In genomic region chr6:135341076-135341378, GRCm38 (mm10) we compare ENCODE assay signal across 11 mouse cellular contexts. TPM values are rescaled to one million over a fixed set of nuclear protein-coding genes. Genes with fewer than 3 reads are reported as not detected.
DNase-seq lines count a peak whose midpoint lies in the region; ATAC-seq and TF ChIP-seq lines count a peak whose summit lies in the region.
"Had no signal": no experiment of that assay in that cellular context is flagged by ENCODE, and none has a peak within 500 bp of the region (broad histone marks: within the 10 kb centered on the region; RNA-seq: fewer than 3 reads in every experiment).

No protein-coding gene starts in this region.

- H3K27ac ChIP-seq in limb, embryonic 12.5 days: 0 out of 2 replicates have a peak overlapping the region, but pooled peaks have one; percentile 17
- no peak overlapping the region; the same call in 1 of the 2 replicates for H3K27ac ChIP-seq in limb, embryonic 10.5 days
- peak overlapping the region; percentile 62 for H3K27ac ChIP-seq in kidney, postnatal 0 days
- H3K27ac ChIP-seq in forebrain, embryonic 13.5 days: no peak overlapping the region

- DNase-seq in heart, adult 11 months: peak; percentile 92
- no peak for DNase-seq in heart, adult 8-10 months (ENCODE audit: low spot score)
- DNase-seq in limb, embryonic 10.5 days (ENCODE audit: low spot score): no peak
- peak; percentile 65 for DNase-seq in kidney, postnatal 0 days (ENCODE audit: low spot score)
- no peak for DNase-seq in right cerebral cortex, postnatal 4 days
- DNase-seq: cerebellum, postnatal 25 days; forebrain, postnatal 0 days had no signal

- H3K36me3 ChIP-seq in limb, embryonic 12.5 days: no peaks in the 10 kb centered on the region
- H3K36me3 ChIP-seq in limb, embryonic 10.5 days: no peaks in the 10 kb centered on the region
- no peaks in the 10 kb centered on the region for H3K36me3 ChIP-seq in kidney, postnatal 0 days (ENCODE audit: insufficient read depth, low read length)
- no peaks in the 10 kb centered on the region for H3K36me3 ChIP-seq in myocyte (ENCODE audit: control insufficient read depth, insufficient read depth)
- H3K36me3 ChIP-seq in forebrain, embryonic 13.5 days (ENCODE audit: poor library complexity, severe bottlenecking): no peaks in the 10 kb centered on the region

- no peaks in the 10 kb centered on the region; the same call in 1 of the 2 replicates for H3K4me1 ChIP-seq in limb, embryonic 12.5 days (replicated peaks)
- 0 out of 2 replicates have a peak, but pooled peaks cover 3% of the 10 kb centered on the region for H3K4me1 ChIP-seq in limb, embryonic 10.5 days
- H3K4me1 ChIP-seq in kidney, postnatal 0 days (replicated peaks; ENCODE audit: insufficient read depth, low read length): peaks cover 9% of the 10 kb centered on the region; the same call in 1 of the 2 replicates
- H3K4me1 ChIP-seq in forebrain, embryonic 13.5 days: no peaks in the 10 kb centered on the region

- TF ChIP-seq CTCF in kidney, postnatal 0 days (IDR thresholded peaks at IDR 0.05; ENCODE audit: low read depth): no peak

- no peaks in the 10 kb centered on the region for H3K27me3 ChIP-seq in limb, embryonic 12.5 days
- H3K27me3 ChIP-seq in limb, embryonic 10.5 days (ENCODE audit: low read depth, poor library complexity, severe bottlenecking): no peaks in the 10 kb centered on the region
- H3K27me3 ChIP-seq in kidney, postnatal 0 days (ENCODE audit: insufficient read depth, low read length): no peaks in the 10 kb centered on the region
- H3K27me3 ChIP-seq in myocyte (ENCODE audit: control insufficient read depth, insufficient read depth, insufficient read length): no peaks in the 10 kb centered on the region
- H3K27me3 ChIP-seq in forebrain, embryonic 13.5 days: no peaks in the 10 kb centered on the region

- H3K4me2 ChIP-seq in limb, embryonic 12.5 days: no peak overlapping the region
- no peak overlapping the region for H3K4me2 ChIP-seq in kidney, postnatal 0 days (ENCODE audit: low read length)
- peak overlapping the region; percentile 41 for H3K4me2 ChIP-seq in myocyte (ENCODE audit: low read depth)
- H3K4me2 ChIP-seq in forebrain, embryonic 13.5 days: no peak overlapping the region

- TF ChIP-seq POLR2A in myocyte (IDR thresholded peaks at IDR 0.05; ENCODE audit: insufficient read length, low read depth): no peak

- WGBS in limb, embryonic 12.5 days: 64% methylated on average over 4 of the region's 4 CpGs
- 64% methylated on average over 4 of the region's 4 CpGs for WGBS in limb, embryonic 10.5 days
- WGBS in kidney, postnatal 0 days: 43% methylated on average over 4 of the region's 4 CpGs
- 82% methylated on average over 4 of the region's 4 CpGs for WGBS in forebrain, embryonic 13.5 days

- no peaks in the 10 kb centered on the region for H3K79me2 ChIP-seq in myocyte (ENCODE audit: control insufficient read depth, insufficient read depth)

- no peaks in the 10 kb centered on the region for H3K9me3 ChIP-seq in limb, embryonic 12.5 days
- H3K9me3 ChIP-seq in limb, embryonic 10.5 days (replicated peaks): no peaks in the 10 kb centered on the region
- no peaks in the 10 kb centered on the region for H3K9me3 ChIP-seq in kidney, postnatal 0 days (replicated peaks; ENCODE audit: low read length)
- H3K9me3 ChIP-seq in forebrain, embryonic 13.5 days (replicated peaks): no peaks in the 10 kb centered on the region

- H3K4me3 ChIP-seq in limb, embryonic 12.5 days (replicated peaks): no peak overlapping the region
- H3K4me3 ChIP-seq in limb, embryonic 10.5 days: no peak overlapping the region
- H3K4me3 ChIP-seq in kidney, postnatal 0 days (replicated peaks; ENCODE audit: low read depth, low read length): no peak overlapping the region
- H3K4me3 ChIP-seq in myocyte: no peak overlapping the region
- H3K4me3 ChIP-seq in forebrain, embryonic 13.5 days: no peak overlapping the region

- no peak for ATAC-seq in limb, embryonic 12.5 days (ENCODE audit: insufficient number of reproducible peaks, insufficient read depth, low FRiP score, low TSS enrichment, low read depth)
- ATAC-seq in kidney, postnatal 0 days (replicated peaks; ENCODE audit: low FRiP score, low read depth): no peak
- no peak for ATAC-seq in forebrain, embryonic 13.5 days
- ATAC-seq: forebrain, postnatal 0 days had no signal

- no peak overlapping the region for H3K9ac ChIP-seq in limb, embryonic 12.5 days (replicated peaks)
- no peak overlapping the region for H3K9ac ChIP-seq in kidney, postnatal 0 days (ENCODE audit: low read depth, low read length)
- H3K9ac ChIP-seq in forebrain, embryonic 13.5 days: no peak overlapping the region
- H3K9ac ChIP-seq: forebrain, postnatal 0 days had no signal

- H3ac ChIP-seq in myocyte (ENCODE audit: control insufficient read depth, insufficient read length): no peak overlapping the region

TF ChIP-seq in myocyte, 11 proteins besides CTCF, POLR2A, EP300 and RAD21:
- TF ChIP-seq CEBPB (IDR thresholded peaks at IDR 0.05; ENCODE audit: insufficient read depth, poor library complexity, severe bottlenecking) (no peak), SRF (IDR thresholded peaks at IDR 0.05; ENCODE audit: control insufficient read depth, insufficient read length, low read depth) (no peak), MYOD1 (IDR thresholded peaks at IDR 0.05; ENCODE audit: control insufficient read depth in 1 of 3, insufficient read length in 2 of 3, low read depth in 2 of 3) (no peak)

RNA-seq across cellular contexts. Expression of gene Emp1, which starts 21.3 kb away (rescaled TPM):
- 10 to 100 TPM; 24.4 to 52.4 (median 41.1) TPM for total RNA-seq in heart, adult 8-10 months (2022)
- 38.0 and 39.4 TPM in 2 replicates for polyA plus RNA-seq in limb, embryonic 12.5 days (2016; fragmentation: Nextera tagmentation; extraction: Ambion mirVana)
- polyA plus RNA-seq in limb, embryonic 10.5 days (2016; fragmentation: Nextera tagmentation; extraction: Ambion mirVana): 5.0 and 9.0 TPM in 2 replicates
- 54.7 and 55.7 TPM in 2 replicates for polyA plus RNA-seq in kidney, postnatal 0 days (2015; fragmentation: Nextera tagmentation; extraction: Ambion mirVana)
- polyA plus RNA-seq in myocyte (2012; fragmentation: generic; extraction: Trizol): 112 TPM
- 3.9 and 5.0 TPM in 2 replicates for polyA plus RNA-seq in forebrain, embryonic 13.5 days (2015; fragmentation: Nextera tagmentation; extraction: Ambion mirVana)

RNA-seq across cellular contexts. Expression of gene Pbp2, which starts 30.8 kb away (rescaled TPM):
- not detected for total RNA-seq in heart, adult 8-10 months (2022)
- 0.17 TPM in 1 of 2 replicates, not detected in the other for polyA plus RNA-seq in limb, embryonic 12.5 days (2016; fragmentation: Nextera tagmentation; extraction: Ambion mirVana)
- polyA plus RNA-seq in limb, embryonic 10.5 days (2016; fragmentation: Nextera tagmentation; extraction: Ambion mirVana): 0.11 and 0.19 TPM in 2 replicates
- 0.20 and 0.42 TPM in 2 replicates for polyA plus RNA-seq in kidney, postnatal 0 days (2015; fragmentation: Nextera tagmentation; extraction: Ambion mirVana)
- 0.16 TPM for polyA plus RNA-seq in myocyte (2012; fragmentation: generic; extraction: Trizol)
- polyA plus RNA-seq in forebrain, embryonic 13.5 days (2015; fragmentation: Nextera tagmentation; extraction: Ambion mirVana): not detected in 2 replicates
- total RNA-seq: forebrain, postnatal 0 days had no signal
- polyA plus RNA-seq: forebrain, postnatal 0 days; stomach, embryonic 14.5 days had no signal

Comparison
In these comparisons a context has a peak if more than half of its experiments do, and no peak if none do; other contexts are left out.
1. DNase-seq: peak in heart, adult 11 months (single experiment) and kidney, postnatal 0 days (single experiment); none in heart, adult 8-10 months (single experiment), limb, embryonic 10.5 days (single experiment) and right cerebral cortex, postnatal 4 days (single experiment).
2. H3K27ac ChIP-seq: peak in limb, embryonic 12.5 days (single experiment) and kidney, postnatal 0 days (single experiment); none in limb, embryonic 10.5 days (single experiment) and forebrain, embryonic 13.5 days (single experiment).